Mouse (Mus musculus) limb, embryonic 11.5 days (tissue): Measurements from ENCODE around the gene Tnfaip1. TPM values are rescaled to one million over a fixed set of nuclear protein-coding genes. Genes with fewer than 3 reads are reported as not detected.
A peak's percentile ranks its signal among the peaks of the same experiment; 100 is the strongest.

Experiments used
- ATAC-seq: fragments of 200-750 bp; cut with Nextera tagmentation; 2 replicates; pipeline ENCODE4 v1.8.0; 2017; ENCODE audit warnings: low read depth; ENCODE audit not compliant: insufficient number of reproducible peaks, low FRiP score, low TSS enrichment
- DNase-seq: peaks from one replicate; pipeline ENCODE4 v3.0.0-alpha.2; 2015; ENCODE audit warnings: low spot score
- H3K27ac ChIP-seq: fragments of 300-500 bp; sonication (generic); replicated peaks from 2 replicates; pipeline ENCODE4 v1.5.1; 2014; ENCODE audit warnings: low read depth, mild to moderate bottlenecking, low read length
- H3K27me3 ChIP-seq: fragments of 300-500 bp; sonication (generic); 2 replicates; pipeline ENCODE4 v1.6.1; 2014; ENCODE audit warnings: mild to moderate bottlenecking, low read length, mixed read lengths; ENCODE audit not compliant: control insufficient read depth, insufficient read depth
- H3K36me3 ChIP-seq: fragments of 300-500 bp; sonication (generic); 2 replicates; pipeline ENCODE4 v1.6.1; 2014; ENCODE audit warnings: mild to moderate bottlenecking, low read length, moderate library complexity, mixed read lengths; ENCODE audit not compliant: control insufficient read depth, insufficient read depth
- H3K4me1 ChIP-seq: fragments of 300-500 bp; sonication (generic); 2 replicates; pipeline ENCODE4 v1.6.1; 2014; ENCODE audit warnings: low read length, mixed read lengths; ENCODE audit not compliant: control insufficient read depth, insufficient read depth
- H3K4me2 ChIP-seq: fragments of 300-500 bp; sonication (generic); 2 replicates; pipeline ENCODE4 v1.6.1; 2014; ENCODE audit warnings: low read depth, mild to moderate bottlenecking, moderate library complexity; ENCODE audit not compliant: severe bottlenecking
- H3K4me3 ChIP-seq: fragments of 300-500 bp; sonication (generic); 2 replicates; pipeline ENCODE4 v1.5.1; 2014; ENCODE audit warnings: low read depth, low read length
- H3K9ac ChIP-seq: fragments of 300-500 bp; sonication (generic); 2 replicates; pipeline ENCODE4 v1.6.1; 2014; ENCODE audit warnings: mild to moderate bottlenecking, low read length
- H3K9me3 ChIP-seq: fragments of 300-500 bp; sonication (generic); 2 replicates; pipeline ENCODE4 v1.6.1; 2016; ENCODE audit warnings: low read length; ENCODE audit not compliant: control insufficient read depth
- WGBS: fragments of 180-500 bp; shearing (Covaris S2); extraction: QIAGEN DNeasy Blood & Tissue Kit; methylation state at CpG from one replicate; pipeline ENCODE4 v1.1.7; 2014; 5-methylcytosine and 5-hydroxymethylcytosine counted together
- polyA plus RNA-seq: library from polyadenylated mRNA; unstranded; fragments of >200 nt; fragmentation: Nextera tagmentation; extraction: Ambion mirVana; gene quantifications from 2 replicates; pipeline ENCODE4 v1.2.1, GENCODE M21; 2014

Gene Tnfaip1
- polyA plus RNA-seq, 1 experiment from 2014 or later: 85.1 TPM

GRCm38 (mm10) chr11:78568827-78569226 is 32.7 kb upstream of the Tnfaip1 start:
- no peak overlapping the region for H3K27ac ChIP-seq
- no peak for ATAC-seq
- H3K4me1 ChIP-seq: no peaks in the 10 kb centered on the region
- WGBS: 89% methylated on average over 10 of the region's 10 CpGs
- H3K9me3 ChIP-seq: no peaks in the 10 kb centered on the region
- no peak for DNase-seq
- H3K4me3 ChIP-seq: no peak overlapping the region
- no peaks in the 10 kb centered on the region for H3K27me3 ChIP-seq
- H3K36me3 ChIP-seq: peaks cover 3% of the 10 kb centered on the region; the same call in 1 of the 2 replicates
- no peak overlapping the region for H3K9ac ChIP-seq
- no peak overlapping the region for H3K4me2 ChIP-seq

GRCm38 (mm10) chr11:78567614-78568013 is 31.5 kb upstream of the Tnfaip1 start:
- WGBS: 93% methylated on average over 6 of the region's 6 CpGs
- H3K36me3 ChIP-seq: peaks cover 3% of the 10 kb centered on the region; the same call in 1 of the 2 replicates

GRCm38 (mm10) chr11:78566775-78567174 is 30.6 kb upstream of the Tnfaip1 start:
- H3K4me2 ChIP-seq: no peak overlapping the region
- H3K9me3 ChIP-seq: no peaks in the 10 kb centered on the region
- no peaks in the 10 kb centered on the region for H3K27me3 ChIP-seq
- H3K9ac ChIP-seq: no peak overlapping the region
- no peak for ATAC-seq
- no peak overlapping the region for H3K27ac ChIP-seq
- 52% methylated on average over 6 of the region's 6 CpGs for WGBS
- DNase-seq: no peak
- H3K36me3 ChIP-seq: peaks cover 3% of the 10 kb centered on the region; the same call in 1 of the 2 replicates
- H3K4me3 ChIP-seq: no peak overlapping the region
- no peaks in the 10 kb centered on the region for H3K4me1 ChIP-seq

More at GRCm38 (mm10) chr11:78567614-78568013, 31.5 kb upstream of the Tnfaip1 start:
- Histone ChIP-seq H3K27me3 (no peaks in the 10 kb centered on the region), H3K4me2 (no peak overlapping the region), H3K4me1 (no peaks in the 10 kb centered on the region), H3K9me3 (no peaks in the 10 kb centered on the region), H3K4me3 (no peak overlapping the region), H3K9ac (no peak overlapping the region), H3K27ac (no peak overlapping the region)
- no peak for DNase-seq
- no peak for ATAC-seq

- WGBS: 20% methylated on average over 4 of the region's 4 CpGs
- no peaks in the 10 kb centered on the region for H3K27me3 ChIP-seq
- ATAC-seq (no peak), DNase-seq (peak; percentile 78)
- H3K4me3 ChIP-seq: no peak overlapping the region
- H3K9me3 ChIP-seq: no peaks in the 10 kb centered on the region
- H3K4me2 ChIP-seq: no peak overlapping the region
- no peak overlapping the region for H3K9ac ChIP-seq
- H3K4me1 ChIP-seq: no peaks in the 10 kb centered on the region; the same call in 1 of the 2 replicates
- H3K36me3 ChIP-seq: no peaks in the 10 kb centered on the region
- H3K27ac ChIP-seq: no peak overlapping the region
Observed at GRCm38 (mm10) chr11:78560447-78560846, 24.3 kb upstream of the Tnfaip1 start.

- Histone ChIP-seq H3K4me3 (no peak overlapping the region), H3K4me2 (no peak overlapping the region), H3K4me1 (no peaks in the 10 kb centered on the region; the same call in 1 of the 2 replicates), H3K27ac (no peak overlapping the region), H3K9me3 (no peaks in the 10 kb centered on the region), H3K27me3 (no peaks in the 10 kb centered on the region), H3K9ac (no peak overlapping the region), H3K36me3 (no peaks in the 10 kb centered on the region)
- ATAC-seq (no peak), DNase-seq (no peak)
- 56% methylated on average over 8 of the region's 8 CpGs for WGBS
Observed at GRCm38 (mm10) chr11:78557241-78557640, 21.1 kb upstream of the Tnfaip1 start.

GRCm38 (mm10) chr11:78556070-78556469 is 19.9 kb upstream of the Tnfaip1 start:
- Histone ChIP-seq H3K4me1 (no peaks in the 10 kb centered on the region; the same call in 1 of the 2 replicates), H3K4me2 (no peak overlapping the region), H3K4me3 (no peak overlapping the region), H3K27me3 (no peaks in the 10 kb centered on the region), H3K36me3 (no peaks in the 10 kb centered on the region), H3K9ac (no peak overlapping the region), H3K27ac (no peak overlapping the region), H3K9me3 (no peaks in the 10 kb centered on the region)
- no peak for DNase-seq
- ATAC-seq: no peak
- 88% methylated on average over 4 of the region's 4 CpGs for WGBS

GRCm38 (mm10) chr11:78555623-78556022 is 19.5 kb upstream of the Tnfaip1 start:
- Histone ChIP-seq H3K4me2 (no peak overlapping the region), H3K4me3 (no peak overlapping the region), H3K36me3 (no peaks in the 10 kb centered on the region), H3K27me3 (no peaks in the 10 kb centered on the region), H3K9me3 (no peaks in the 10 kb centered on the region), H3K4me1 (no peaks in the 10 kb centered on the region; the same call in 1 of the 2 replicates), H3K27ac (no peak overlapping the region), H3K9ac (no peak overlapping the region)
- DNase-seq (no peak), ATAC-seq (no peak)
- 88% methylated on average over 3 of the region's 3 CpGs for WGBS

GRCm38 (mm10) chr11:78551059-78551398 is 14.9 kb upstream of the Tnfaip1 start:
- 35% methylated on average over 6 of the region's 6 CpGs for WGBS
- Histone ChIP-seq H3K9me3 (no peaks in the 10 kb centered on the region), H3K27me3 (no peaks in the 10 kb centered on the region), H3K27ac (peak overlapping the region; percentile 16; the same call in 1 of the 2 replicates), H3K4me3 (peak overlapping the region; percentile 56), H3K36me3 (no peaks in the 10 kb centered on the region; the same call in 1 of the 2 replicates), H3K4me1 (peaks cover 8% of the 10 kb centered on the region; the same call in 1 of the 2 replicates), H3K9ac (peak overlapping the region; percentile 62), H3K4me2 (peak overlapping the region; percentile 62)
- no peak for DNase-seq
- ATAC-seq: peak; percentile 53
